Mouse (Mus musculus) heart, embryonic 15.5 days (tissue): ENCODE data around the gene Hist1h2bc. TPM values are rescaled to one million over a fixed set of nuclear protein-coding genes. Genes with fewer than 3 reads are reported as not detected.

Experiments
- ATAC-seq: fragments of 200-750 bp; cut with Nextera tagmentation; replicated peaks from 2 replicates; pipeline ENCODE4 v1.8.0; 2017; ENCODE audit warnings: low read depth, moderate TSS enrichment; ENCODE audit not compliant: insufficient number of reproducible peaks, insufficient read depth, low FRiP score
- H3K27ac ChIP-seq: fragments of 300-500 bp; sonication (generic); 2 replicates; pipeline ENCODE4 v1.5.1; 2015; ENCODE audit warnings: mild to moderate bottlenecking, inconsistent platforms
- H3K27me3 ChIP-seq: fragments of 300-500 bp; sonication (generic); 2 replicates; pipeline ENCODE4 v1.6.1; 2015; ENCODE audit warnings: inconsistent platforms
- H3K36me3 ChIP-seq: fragments of 300-500 bp; sonication (generic); 2 replicates; pipeline ENCODE4 v1.6.1; 2015; ENCODE audit warnings: mild to moderate bottlenecking, inconsistent platforms
- H3K4me1 ChIP-seq: fragments of 300-500 bp; sonication (generic); replicated peaks from 2 replicates; pipeline ENCODE4 v1.6.1; 2015; ENCODE audit warnings: inconsistent platforms
- H3K4me2 ChIP-seq: fragments of 300-500 bp; sonication (generic); 2 replicates; pipeline ENCODE4 v1.6.1; 2015; ENCODE audit warnings: inconsistent platforms, mild to moderate bottlenecking, moderate library complexity
- H3K4me3 ChIP-seq: fragments of 300-500 bp; sonication (generic); 2 replicates; pipeline ENCODE4 v1.5.1; 2015; ENCODE audit warnings: mild to moderate bottlenecking, inconsistent platforms
- H3K9ac ChIP-seq: fragments of 300-500 bp; sonication (generic); 2 replicates; pipeline ENCODE4 v1.6.1; 2015; ENCODE audit warnings: mild to moderate bottlenecking, inconsistent platforms
- H3K9me3 ChIP-seq: fragments of 300-500 bp; sonication (generic); replicated peaks from 2 replicates; pipeline ENCODE4 v1.6.1; 2016; ENCODE audit warnings: inconsistent platforms
- WGBS: fragments of 180-500 bp; shearing (Covaris S2); methylation state at CpG from one replicate; pipeline ENCODE4 v1.1.7; 2015; ENCODE audit warnings: mixed read lengths; 5-methylcytosine and 5-hydroxymethylcytosine counted together
- polyA plus RNA-seq: library from polyadenylated mRNA; unstranded; fragments of >200 nt; fragmentation: Nextera tagmentation; extraction: Ambion mirVana; gene quantifications from 2 replicates; pipeline ENCODE4 v1.2.1, GENCODE M21; 2015

Gene Hist1h2bc
- polyA plus RNA-seq, 1 experiment from 2014 or later, result 51.8 TPM

DNA sequence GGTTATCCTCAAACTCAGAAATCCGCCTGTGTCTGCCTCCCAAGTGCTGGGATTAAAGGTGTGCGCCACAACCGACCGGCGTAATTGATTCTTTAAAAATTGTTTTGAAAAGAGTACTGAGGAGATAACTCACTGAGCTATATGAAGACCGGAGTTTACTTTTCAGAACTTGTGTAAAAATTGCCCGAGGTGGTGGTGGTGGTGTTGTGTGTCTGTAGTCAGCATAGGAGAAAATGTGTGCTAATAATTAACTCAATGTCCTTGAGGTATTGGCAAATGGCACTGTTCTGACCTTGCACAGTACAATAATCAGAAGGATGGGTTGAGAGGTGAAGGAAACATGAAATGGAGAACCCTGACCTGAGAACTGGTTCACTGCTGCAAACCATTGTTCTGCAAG lies 3.9 kb downstream of the Hist1h2bc start:
- 92% methylated on average over 7 of the region's 7 CpGs for WGBS

DNA sequence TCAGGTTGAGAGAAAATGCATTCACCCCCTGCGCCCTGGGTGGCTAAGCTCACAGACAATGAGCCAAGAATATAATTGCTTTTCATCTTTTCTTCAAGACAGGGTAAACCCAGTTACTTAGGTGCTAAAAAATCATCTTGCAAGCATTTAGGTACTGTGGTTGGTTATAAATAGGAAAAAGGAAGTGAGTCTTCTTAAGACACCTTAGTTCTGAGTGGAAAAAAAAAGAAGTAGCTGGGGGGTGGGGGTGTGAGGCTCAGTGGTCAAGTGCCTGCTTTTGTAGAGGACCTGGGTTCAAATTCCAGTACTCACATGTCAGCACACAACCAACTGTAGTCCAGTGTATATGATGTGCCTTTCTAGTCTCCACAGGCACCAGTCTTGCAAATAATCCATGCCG lies 5.0 kb downstream of the Hist1h2bc start:
- Histone ChIP-seq H3K4me1 (peaks cover 9% of the 10 kb centered on the region), H3K27ac (no peak overlapping the region), H3K27me3 (no peaks in the 10 kb centered on the region), H3K4me2 (no peak overlapping the region), H3K4me3 (no peak overlapping the region), H3K9me3 (no peaks in the 10 kb centered on the region), H3K36me3 (no peaks in the 10 kb centered on the region), H3K9ac (no peak overlapping the region)
- ATAC-seq, result no peak
- WGBS, result 96% methylated on average over 2 of the region's 2 CpGs

More for the DNA sequence above, 3.9 kb downstream of the Hist1h2bc start:
- Histone ChIP-seq H3K27me3 (no peaks in the 10 kb centered on the region), H3K9ac (no peak overlapping the region), H3K4me1 (peaks cover 13% of the 10 kb centered on the region), H3K27ac (no peak overlapping the region), H3K9me3 (no peaks in the 10 kb centered on the region), H3K4me2 (no peak overlapping the region), H3K4me3 (no peak overlapping the region), H3K36me3 (no peaks in the 10 kb centered on the region)
- ATAC-seq, result no peak

DNA sequence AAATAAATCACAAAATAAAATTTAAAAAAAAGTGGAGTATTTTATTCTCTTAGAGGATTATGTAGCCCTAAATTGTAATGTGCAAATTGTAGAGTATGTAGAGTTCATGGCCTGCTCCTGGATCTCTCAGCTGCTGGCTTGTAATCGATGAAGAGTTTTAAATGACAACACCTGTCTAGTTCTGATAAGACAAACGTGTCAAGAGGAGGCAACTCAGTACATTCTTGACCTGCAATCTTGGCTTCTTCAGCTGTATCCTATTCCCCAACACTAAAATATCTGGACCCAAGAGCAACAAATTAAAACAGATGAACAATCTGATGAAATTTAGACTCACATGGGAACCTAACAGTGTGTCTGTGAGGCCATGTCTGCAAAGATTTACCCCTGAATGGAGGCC lies 5.5 kb downstream of the Hist1h2bc start:
- no peak for ATAC-seq
- H3K4me3 ChIP-seq, result no peak overlapping the region
- 51% methylated on average over 2 of the region's 2 CpGs for WGBS
- no peak overlapping the region for H3K27ac ChIP-seq
- no peak overlapping the region for H3K9ac ChIP-seq
- no peaks in the 10 kb centered on the region for H3K9me3 ChIP-seq
- no peak overlapping the region for H3K4me2 ChIP-seq
- peaks cover 9% of the 10 kb centered on the region for H3K4me1 ChIP-seq
- H3K27me3 ChIP-seq, result no peaks in the 10 kb centered on the region
- H3K36me3 ChIP-seq, result no peaks in the 10 kb centered on the region

DNA sequence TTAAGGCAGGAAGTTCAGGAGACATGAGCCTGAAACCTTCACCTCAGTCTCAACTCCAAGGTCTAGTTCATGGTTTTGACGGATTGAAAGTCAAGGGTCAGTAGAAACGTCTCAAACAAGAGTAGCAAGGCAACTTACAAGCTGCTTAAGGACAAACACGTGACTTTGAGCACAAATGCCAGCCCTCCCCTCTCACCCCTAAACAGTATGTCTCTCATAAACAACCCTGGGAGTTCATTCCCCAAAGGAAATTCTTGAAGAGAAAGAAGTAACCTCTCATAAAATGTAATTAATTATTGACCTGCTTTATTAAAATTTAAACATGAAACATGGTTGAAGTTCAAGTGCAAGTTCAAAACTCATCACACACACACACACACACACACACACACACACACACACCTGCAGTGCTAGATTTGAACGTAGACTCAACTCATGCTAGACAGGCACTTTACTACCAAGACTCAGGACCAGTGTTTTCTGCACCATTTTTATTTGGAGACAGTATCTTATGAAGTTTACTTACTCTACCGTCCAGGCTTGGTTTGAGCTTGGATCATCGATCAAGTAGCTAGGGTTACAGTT lies 9.9 kb downstream of the Hist1h2bc start:
- no peaks in the 10 kb centered on the region for H3K9me3 ChIP-seq
- ATAC-seq, result no peak

DNA sequence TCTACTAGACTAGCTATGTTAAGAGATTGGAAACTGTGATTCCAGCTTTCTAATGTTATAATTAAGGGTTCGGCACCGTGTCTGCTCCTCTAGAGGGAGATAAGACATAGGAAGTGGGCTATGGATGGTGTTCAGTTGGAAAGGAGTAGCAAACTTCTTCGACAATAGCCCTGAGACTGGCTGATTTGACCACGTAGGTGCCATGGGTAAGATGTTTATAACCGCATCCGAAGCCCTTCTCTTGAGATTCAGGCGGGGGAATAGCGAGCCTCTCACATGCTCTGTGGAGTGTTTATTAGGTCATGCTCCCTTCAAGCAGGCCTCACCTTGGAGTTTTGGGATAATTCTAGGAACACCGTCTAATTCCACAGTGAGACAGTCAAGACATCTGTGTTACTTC lies 11.0 kb downstream of the Hist1h2bc start:
- WGBS, result 88% methylated on average over 9 of the region's 9 CpGs
- ATAC-seq, result no peak
- no peaks in the 10 kb centered on the region for H3K36me3 ChIP-seq
- H3K9me3 ChIP-seq, result no peaks in the 10 kb centered on the region
- no peaks in the 10 kb centered on the region for H3K27me3 ChIP-seq
- no peak overlapping the region for H3K4me3 ChIP-seq
- no peak overlapping the region for H3K27ac ChIP-seq
- no peak overlapping the region for H3K4me2 ChIP-seq
- no peak overlapping the region for H3K9ac ChIP-seq
- H3K4me1 ChIP-seq, result peaks cover 12% of the 10 kb centered on the region

More for the DNA sequence above, 9.9 kb downstream of the Hist1h2bc start:
- no peak overlapping the region for H3K4me2 ChIP-seq
- H3K9ac ChIP-seq, result no peak overlapping the region
- no peaks in the 10 kb centered on the region for H3K36me3 ChIP-seq
- H3K27me3 ChIP-seq, result no peaks in the 10 kb centered on the region
- H3K4me1 ChIP-seq, result peaks cover 12% of the 10 kb centered on the region
- no peak overlapping the region for H3K27ac ChIP-seq
- whole genome bisulfite sequencing, result 78% methylated on average over 6 of the region's 6 CpGs
- no peak overlapping the region for H3K4me3 ChIP-seq

DNA sequence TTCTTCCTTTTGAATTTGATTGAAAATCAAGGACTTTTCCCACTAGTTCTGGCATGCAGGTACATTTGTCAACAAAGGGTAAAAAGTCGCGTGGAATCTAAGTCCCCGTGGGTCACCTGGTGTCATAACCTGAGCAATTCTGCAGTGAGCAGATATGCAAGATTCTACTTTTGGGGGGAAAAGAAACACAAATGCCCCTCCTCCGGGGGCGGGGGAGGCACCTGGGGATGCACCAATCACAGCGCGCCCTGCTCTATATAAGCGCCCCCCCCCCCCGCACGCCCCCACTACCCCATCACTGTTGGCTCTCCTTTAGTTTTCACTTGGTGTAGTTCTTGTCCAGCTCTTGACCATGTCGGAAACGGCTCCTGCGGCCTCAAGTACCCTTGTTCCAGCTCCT lies 11.5 kb downstream of the Hist1h2bc start, which contains the start of gene Hist1h1t:
Hist1h1t (plus strand) TSS at position 301 of the 400 bp plus-strand sequence.
- WGBS, result 47% methylated on average over 13 of the region's 13 CpGs
- Histone ChIP-seq H3K9me3 (no peaks in the 10 kb centered on the region), H3K27ac (peak within 1 kb of the TSS; percentile 34; the same call in 1 of the 2 replicates), H3K36me3 (no peaks in the 10 kb centered on the region), H3K9ac (no peak within 1 kb of the TSS), H3K4me2 (peak within 1 kb of the TSS; percentile 41), H3K27me3 (no peaks in the 10 kb centered on the region), H3K4me1 (peaks cover 12% of the 10 kb centered on the region), H3K4me3 (no peak within 1 kb of the TSS)
- ATAC-seq, result no peak

DNA sequence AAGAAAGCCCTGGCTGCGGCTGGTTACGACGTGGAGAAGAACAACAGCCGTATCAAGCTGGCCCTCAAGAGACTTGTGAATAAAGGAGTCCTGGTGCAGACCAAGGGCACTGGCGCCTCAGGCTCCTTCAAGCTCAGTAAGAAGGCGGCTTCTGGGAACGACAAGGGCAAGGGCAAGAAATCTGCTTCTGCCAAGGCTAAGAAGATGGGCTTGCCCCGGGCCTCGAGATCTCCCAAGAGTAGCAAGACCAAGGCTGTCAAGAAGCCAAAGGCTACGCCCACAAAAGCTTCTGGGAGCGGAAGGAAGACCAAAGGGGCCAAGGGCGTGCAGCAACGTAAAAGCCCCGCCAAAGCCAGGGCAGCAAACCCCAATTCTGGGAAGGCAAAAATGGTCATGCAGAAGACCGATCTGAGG lies 12.1 kb downstream of the Hist1h2bc start:
- Histone ChIP-seq H3K36me3 (no peaks in the 10 kb centered on the region), H3K4me1 (peaks cover 12% of the 10 kb centered on the region), H3K27ac (peak overlapping the region; percentile 34; the same call in 1 of the 2 replicates), H3K27me3 (no peaks in the 10 kb centered on the region), H3K9me3 (no peaks in the 10 kb centered on the region), H3K4me3 (no peak overlapping the region), H3K4me2 (peak overlapping the region; percentile 41), H3K9ac (no peak overlapping the region)
- 50% methylated on average over 15 of the region's 15 CpGs for WGBS
- no peak for ATAC-seq

DNA sequence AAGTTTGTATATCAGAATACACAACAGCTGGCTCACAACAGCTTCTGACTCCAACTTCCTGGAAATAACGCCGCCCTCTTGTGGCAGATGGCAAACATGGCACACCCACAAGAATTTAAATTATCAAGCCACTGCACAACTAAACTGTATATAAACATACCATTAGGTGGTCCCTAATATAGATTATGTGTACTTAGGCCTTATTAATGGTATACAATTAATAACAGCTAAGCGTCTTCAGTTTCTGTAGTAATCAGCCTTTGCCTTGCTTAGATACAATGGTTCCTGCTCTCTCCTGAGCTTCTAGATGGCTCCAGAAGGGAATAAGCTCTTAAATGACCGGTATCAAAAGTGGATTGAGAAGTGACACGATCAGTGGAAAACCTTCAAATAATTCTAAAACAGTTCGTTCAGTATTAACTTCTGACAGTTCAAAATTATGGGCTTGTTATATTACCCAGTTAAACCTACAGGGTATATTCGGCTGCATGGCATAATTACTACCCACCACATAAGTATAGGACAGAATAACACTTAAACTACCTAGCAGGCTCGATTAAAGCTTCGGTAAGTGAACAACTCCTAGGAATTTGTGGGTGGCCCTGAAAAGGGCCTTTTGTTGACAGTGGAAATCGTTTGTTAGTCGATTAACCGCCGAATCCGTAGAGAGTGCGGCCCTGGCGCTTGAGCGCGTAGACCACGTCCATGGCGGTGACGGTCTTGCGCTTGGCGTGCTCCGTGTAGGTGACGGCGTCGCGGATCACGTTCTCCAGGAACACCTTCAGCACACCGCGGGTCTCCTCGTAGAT lies 13.7 kb downstream of the Hist1h2bc start:
- H3K36me3 ChIP-seq, result no peaks in the 10 kb centered on the region
- peak overlapping the region; percentile 45 for H3K4me3 ChIP-seq
- peak overlapping the region; percentile 80 for H3K27ac ChIP-seq
- peak overlapping the region; percentile 35 for H3K9ac ChIP-seq
- peaks cover 12% of the 10 kb centered on the region for H3K4me1 ChIP-seq
- WGBS, result under 1% methylated on average over 32 of the region's 32 CpGs
- H3K4me2 ChIP-seq, result peak overlapping the region; percentile 65
- H3K9me3 ChIP-seq, result no peaks in the 10 kb centered on the region
- ATAC-seq, result peak; percentile 13
- H3K27me3 ChIP-seq, result no peaks in the 10 kb centered on the region

DNA sequence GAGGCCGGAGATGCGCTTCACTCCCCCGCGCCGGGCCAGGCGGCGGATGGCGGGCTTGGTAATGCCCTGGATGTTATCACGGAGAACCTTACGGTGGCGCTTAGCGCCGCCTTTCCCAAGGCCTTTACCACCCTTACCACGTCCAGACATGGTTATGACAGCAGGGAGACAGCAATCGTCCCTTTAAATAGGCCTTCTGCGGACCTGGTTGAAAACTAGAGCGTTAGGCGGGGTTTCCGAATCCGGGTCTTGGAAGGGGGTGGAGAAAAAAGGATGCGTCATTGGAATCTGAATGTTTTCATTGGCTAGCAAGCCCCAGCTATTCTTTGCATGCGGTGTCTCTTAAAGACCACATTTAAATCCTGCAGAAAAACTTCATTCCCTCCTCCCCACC lies 14.3 kb downstream of the Hist1h2bc start, which contains the start of gene Hist1h4c:
Hist1h4c (minus strand) TSS at position 155 of the 394 bp plus-strand sequence.
- Histone ChIP-seq H3K27ac (peak within 1 kb of the TSS; percentile 80), H3K4me3 (peak within 1 kb of the TSS; percentile 45), H3K9ac (peak within 1 kb of the TSS; percentile 35), H3K36me3 (no peaks in the 10 kb centered on the region), H3K27me3 (no peaks in the 10 kb centered on the region), H3K4me2 (peak within 1 kb of the TSS; percentile 65), H3K9me3 (no peaks in the 10 kb centered on the region), H3K4me1 (peaks cover 12% of the 10 kb centered on the region)
- peak; percentile 94 for ATAC-seq
- 0% methylated on average over 22 of the region's 22 CpGs for WGBS

DNA sequence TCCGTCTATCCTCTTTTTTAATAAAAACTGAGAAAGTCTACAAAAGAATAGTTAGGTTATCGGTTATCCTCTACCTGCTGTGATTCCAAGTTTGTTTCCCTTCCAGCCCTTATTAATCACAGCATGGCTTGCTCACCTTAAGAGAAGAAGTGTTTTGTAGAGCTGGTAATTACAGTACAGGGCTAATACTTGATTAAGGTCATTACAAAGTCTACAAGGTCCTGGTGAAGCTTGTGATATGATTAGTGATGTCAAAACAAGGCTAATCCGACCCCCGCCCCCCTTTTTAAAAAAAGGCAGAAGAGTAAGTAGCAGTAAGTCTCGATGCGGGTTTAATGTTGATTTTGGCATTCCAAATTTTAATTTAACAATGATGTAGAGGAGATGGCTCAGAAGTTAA lies 15.0 kb downstream of the Hist1h2bc start:
- H3K4me3 ChIP-seq, result peak overlapping the region; percentile 45; the same call in 1 of the 2 replicates
- ATAC-seq, result no peak
- H3K9me3 ChIP-seq, result no peaks in the 10 kb centered on the region
- no peak overlapping the region for H3K9ac ChIP-seq
- H3K4me2 ChIP-seq, result peak overlapping the region; percentile 65
- no peaks in the 10 kb centered on the region for H3K27me3 ChIP-seq
- WGBS, result 66% methylated on average over 6 of the region's 6 CpGs
- H3K4me1 ChIP-seq, result peaks cover 12% of the 10 kb centered on the region
- peak overlapping the region; percentile 80 for H3K27ac ChIP-seq
- no peaks in the 10 kb centered on the region for H3K36me3 ChIP-seq

DNA sequence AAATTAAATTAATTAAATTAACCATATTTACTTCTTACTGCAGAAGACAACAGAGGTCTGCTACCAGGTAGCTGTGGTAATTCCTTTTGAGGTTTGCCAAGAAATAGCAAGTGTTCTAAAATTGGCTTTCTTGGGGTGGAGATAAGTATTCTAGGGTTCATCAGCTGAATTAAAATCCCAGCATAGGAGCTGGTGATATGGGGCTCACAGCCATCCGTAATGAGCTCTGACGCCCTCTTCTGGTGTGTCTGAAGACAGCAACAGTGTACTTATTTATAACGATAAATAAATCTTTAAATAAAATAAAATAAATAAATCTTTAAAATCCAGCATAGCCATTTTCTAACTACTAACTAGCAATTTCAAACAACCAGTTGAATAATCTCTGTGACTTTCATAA lies 15.8 kb downstream of the Hist1h2bc start:
- Histone ChIP-seq H3K36me3 (no peaks in the 10 kb centered on the region), H3K27me3 (no peaks in the 10 kb centered on the region), H3K4me2 (no peak overlapping the region), H3K27ac (no peak overlapping the region), H3K9me3 (no peaks in the 10 kb centered on the region), H3K9ac (no peak overlapping the region), H3K4me3 (no peak overlapping the region), H3K4me1 (peaks cover 12% of the 10 kb centered on the region)
- no peak for ATAC-seq
- WGBS, result 66% methylated on average over 3 of the region's 3 CpGs
